Mouse (Mus musculus) left cerebral cortex, postnatal 4 days (tissue): ENCODE measurements around the gene Lenep. TPM values are rescaled to one million over a fixed set of nuclear protein-coding genes. Genes with fewer than 3 reads are reported as not detected.
A peak's percentile ranks its signal among the peaks of the same experiment; 100 is the strongest.

ENCODE experiments used
- DNase-seq: peaks from one replicate; pipeline ENCODE4 v3.0.0-alpha.2; 2022
- intact Hi-C: fragments of 180-260 bp; cut with DNase I; formaldehyde crosslinking; loops from one replicate; pipeline ENCODE4 v1.15.1; 2025
- total RNA-seq, 2 experiments: library from RNA; stranded (reverse); gene quantifications; 2 replicates each; pipeline ENCODE4 v1.2.3; 2021

The Lenep gene
- total RNA-seq, 2 experiments from 2014 or later, result 0.54 to 4.5 TPM

DNA sequence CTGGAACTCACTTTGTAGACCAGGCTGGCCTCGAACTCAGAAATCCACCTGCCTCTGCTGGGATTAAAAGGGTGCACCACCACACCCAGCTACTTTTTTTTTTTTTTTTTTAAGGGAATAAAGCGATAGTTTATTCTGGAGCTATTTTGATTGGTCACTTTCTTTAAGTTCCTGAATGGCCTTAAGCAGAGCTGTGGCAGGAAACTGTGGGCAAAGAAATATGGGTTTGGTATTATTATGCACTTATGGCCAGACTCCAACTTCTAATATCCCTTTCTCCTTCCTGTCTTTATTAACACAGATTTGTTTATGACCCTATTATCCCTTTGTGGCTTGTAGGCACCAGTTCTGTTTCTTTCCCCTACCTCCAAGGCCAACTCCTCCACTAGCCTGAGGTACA is 17.8 kb upstream of the Lenep start:
- no peak for DNase-seq
- intact Hi-C loops, result no loop called here

- DNase-seq, result no peak
- intact Hi-C loops, result no loop called here
Observed at GRCm38 (mm10) chr3:89419981-89420380, 17.4 kb upstream of the Lenep start.

DNA sequence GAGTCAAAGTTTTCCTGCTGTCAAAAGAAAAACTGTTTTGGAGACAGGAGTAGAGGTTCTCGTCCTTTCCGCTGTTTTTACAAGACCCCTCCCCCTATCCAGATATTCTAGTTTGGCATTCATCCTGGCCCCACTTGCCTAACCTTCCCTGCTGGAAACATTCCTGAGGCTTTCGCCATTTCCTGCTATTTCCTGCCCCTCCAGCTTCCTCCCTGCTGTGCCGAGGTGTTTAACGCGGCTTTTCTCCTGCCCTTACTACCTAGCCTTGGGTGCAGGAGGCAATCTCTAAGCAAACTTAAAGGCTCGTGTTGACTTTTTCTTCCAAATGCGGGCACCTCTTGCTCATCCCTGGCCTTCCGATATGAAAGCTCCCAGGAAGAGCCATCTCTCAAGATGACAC is 17.0 kb upstream of the Lenep start:
- intact Hi-C loops, result no loop called here
- no peak for DNase-seq

- intact Hi-C loops, result no loop called here
- DNase-seq, result peak; percentile 74
Observed at GRCm38 (mm10) chr3:89418861-89419250, 16.3 kb upstream of the Lenep start.

- intact Hi-C loops, result no loop called here
Observed at GRCm38 (mm10) chr3:89418170-89418860, 15.7 kb upstream of the Lenep start, which contains the start of the genes Cks1b and Shc1. Cks1b (minus strand) TSS chr3:89418383. Shc1 (plus strand) TSS chr3:89418443.

GRCm38 (mm10) chr3:89417840-89418169 is 15.2 kb upstream of the Lenep start:
- intact Hi-C loops, result no loop called here
- no peak for DNase-seq

More at GRCm38 (mm10) chr3:89418170-89418860, 15.7 kb upstream of the Lenep start, which contains the start of the genes Cks1b and Shc1:
- peak; percentile 94 for DNase-seq

DNA sequence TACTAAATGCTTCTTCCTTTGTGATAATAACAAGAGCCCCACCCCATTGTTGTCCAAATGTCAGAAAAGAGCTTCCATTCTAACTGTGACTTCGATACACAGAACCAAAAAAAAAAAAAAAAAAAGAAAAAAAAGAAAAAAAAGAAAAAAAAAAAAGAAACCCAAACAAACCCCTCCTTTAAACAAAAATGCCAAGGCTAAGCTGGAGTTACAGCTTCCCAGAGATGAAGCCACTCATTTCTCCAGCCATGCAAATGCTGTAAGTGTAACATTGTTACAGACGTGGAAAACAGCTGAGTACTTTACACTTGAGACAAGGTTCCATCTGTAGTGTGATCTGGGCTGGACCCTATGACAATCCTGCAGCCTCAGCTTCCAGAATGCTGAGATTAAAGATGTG is 14.5 kb upstream of the Lenep start:
- DNase-seq, result no peak
- intact Hi-C loops, result no loop called here

DNA sequence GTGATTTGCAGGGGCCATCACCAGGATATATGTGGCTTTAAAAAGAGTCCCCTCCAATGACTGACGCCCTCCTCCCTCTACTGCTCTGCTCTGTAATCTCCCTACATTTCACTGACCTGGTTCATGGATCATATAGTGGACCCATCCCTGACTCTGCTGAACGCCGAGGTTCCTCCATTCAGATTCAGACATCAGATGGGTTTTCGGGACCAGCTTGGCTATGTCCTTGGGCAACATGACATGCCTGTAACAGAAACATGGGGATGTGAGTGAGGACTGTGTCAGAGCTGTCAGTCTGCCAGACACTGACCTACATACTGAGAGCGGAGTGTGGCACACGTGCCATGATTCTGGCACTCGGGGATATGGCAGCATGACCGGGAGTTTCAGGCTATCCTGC is 13.6 kb upstream of the Lenep start:
- no peak for DNase-seq
- intact Hi-C loops, result no loop called here

- intact Hi-C loops, result no loop called here
- peak; percentile 97 for DNase-seq
Observed at GRCm38 (mm10) chr3:89411490-89412393, 9.1 kb upstream of the Lenep start, which contains the start of gene Flad1. Flad1 (minus strand) TSS chr3:89411870.

GRCm38 (mm10) chr3:89410864-89411263 is 8.3 kb upstream of the Lenep start:
- no peak for DNase-seq
- intact Hi-C loops, result no loop called here

- DNase-seq, result no peak
- intact Hi-C loops, result no loop called here
Observed at GRCm38 (mm10) chr3:89409701-89410100, 7.1 kb upstream of the Lenep start.

GRCm38 (mm10) chr3:89408448-89408847 is 5.9 kb upstream of the Lenep start:
- intact Hi-C loops, result no loop called here
- no peak for DNase-seq

DNA sequence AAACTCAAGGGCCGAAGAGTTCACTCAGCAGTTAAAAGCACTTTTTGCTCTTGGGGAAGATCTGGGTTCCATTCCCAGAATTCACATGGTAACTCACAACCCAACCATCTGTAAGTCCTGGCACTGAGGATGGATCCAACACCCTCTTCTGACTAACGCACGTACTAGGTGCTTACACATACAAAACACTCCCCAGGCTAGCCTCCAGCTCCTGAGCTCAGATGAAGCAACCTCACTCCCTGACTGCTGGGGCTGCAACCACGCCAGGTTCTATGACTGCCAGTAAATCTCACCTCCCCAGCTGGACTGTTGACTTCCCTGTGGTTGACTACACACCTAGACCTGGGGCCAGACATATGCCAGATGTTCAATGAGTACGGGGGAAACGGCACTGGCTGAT is 4.3 kb upstream of the Lenep start:
- DNase-seq, result no peak
- intact Hi-C loops, result no loop called here

DNA sequence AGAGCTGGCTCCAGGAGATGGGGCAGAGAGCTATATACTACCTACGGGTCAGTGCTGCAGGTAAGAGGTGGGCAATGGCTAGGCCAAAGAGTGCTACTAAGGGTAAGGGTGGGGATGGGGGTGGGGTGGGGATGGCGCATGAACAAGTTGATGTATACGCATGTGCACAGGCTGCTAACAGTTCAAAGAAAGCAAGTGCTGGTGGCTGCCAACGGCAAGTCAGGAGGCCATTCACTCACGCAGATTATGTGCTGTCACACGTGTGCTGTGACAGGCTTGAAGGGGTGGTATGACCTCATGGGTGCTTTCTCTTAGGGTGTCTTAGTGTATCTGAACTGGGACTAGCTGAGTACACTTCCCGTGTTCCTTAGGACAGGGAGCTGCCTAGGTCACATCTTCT is 1.3 kb downstream of the Lenep start:
- DNase-seq, result no peak
- intact Hi-C loops, result no loop called here

DNA sequence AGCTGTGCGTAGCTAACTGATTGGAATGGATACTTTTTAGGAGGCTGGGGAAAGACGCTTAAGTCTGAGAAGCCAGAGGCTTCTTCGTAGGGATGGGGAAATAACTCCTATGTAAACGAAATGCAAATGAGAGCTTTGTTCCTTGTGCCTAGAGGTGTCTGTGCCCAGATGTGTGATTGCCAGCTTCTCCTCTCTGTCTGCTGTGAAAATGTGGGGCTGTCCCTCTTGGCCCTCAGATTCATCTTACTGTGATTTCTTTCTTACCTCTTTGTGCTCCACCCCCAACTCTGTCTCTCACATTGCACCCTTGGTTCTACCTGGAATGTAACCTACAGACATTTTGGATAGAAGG is 6.0 kb downstream of the Lenep start:
- intact Hi-C loops, result no loop called here
- no peak for DNase-seq

DNA sequence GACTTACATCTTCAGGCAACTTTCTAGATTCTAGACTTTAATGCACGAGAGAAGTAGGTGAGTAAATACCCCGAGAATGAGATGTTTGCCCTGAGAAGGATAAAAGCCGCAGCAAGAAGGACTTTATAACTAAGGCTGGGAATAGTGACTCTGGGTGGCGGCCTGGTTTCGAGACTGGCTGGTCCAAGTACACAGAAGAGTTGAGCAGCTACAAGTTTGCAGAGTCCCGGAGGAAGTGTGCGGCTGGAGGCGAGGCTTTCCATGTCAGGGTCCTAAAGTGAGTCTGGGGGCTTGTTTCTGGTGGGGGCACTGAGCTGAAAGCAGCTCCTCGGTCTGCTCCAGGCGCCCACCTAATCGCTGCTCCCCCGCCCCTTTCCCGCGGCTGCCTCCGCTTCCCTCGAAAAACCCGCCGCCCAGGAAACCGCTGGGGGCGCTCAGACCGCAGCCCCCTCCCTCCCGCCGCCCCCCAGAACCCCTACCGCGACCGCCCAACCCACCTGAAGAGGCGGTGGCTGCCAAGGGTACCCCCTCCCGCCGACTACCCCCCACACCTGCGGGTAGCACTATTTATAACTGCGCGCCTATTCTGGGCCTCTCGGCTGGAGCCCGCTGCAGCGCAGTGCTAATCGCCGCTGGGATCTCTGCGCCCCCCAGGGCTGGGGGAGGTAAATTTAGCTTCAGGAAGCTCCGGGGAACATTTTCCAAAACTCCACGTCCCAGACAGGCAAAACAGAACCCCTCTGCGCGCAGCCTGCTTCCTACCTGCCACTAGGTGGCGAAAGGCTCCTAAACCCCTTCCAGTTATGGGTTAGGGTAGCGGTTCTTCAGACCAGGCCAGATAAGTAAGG is 6.6 kb downstream of the Lenep start:
- peak; percentile 63 for DNase-seq
- intact Hi-C loops, result no loop called here

DNA sequence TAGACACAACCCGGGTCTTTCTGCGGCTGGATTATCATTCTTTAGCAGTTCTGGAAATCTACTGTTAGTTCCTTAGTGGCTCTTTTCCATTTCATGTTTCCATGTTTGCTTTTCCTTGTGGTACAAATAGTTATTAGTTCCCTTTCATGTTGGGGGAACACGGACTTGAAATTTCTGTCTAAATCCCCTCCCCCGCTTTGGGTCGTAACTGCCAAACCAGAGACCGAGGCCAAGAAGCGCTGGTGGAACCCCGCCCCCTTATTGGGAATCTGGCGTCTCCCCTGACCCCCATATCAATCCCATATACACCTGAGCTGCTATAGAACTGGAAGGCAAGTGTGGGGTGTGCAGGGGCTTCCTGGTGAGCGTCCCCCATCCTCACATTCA is 7.2 kb downstream of the Lenep start:
- no peak for DNase-seq
- intact Hi-C loops, result no loop called here

DNA sequence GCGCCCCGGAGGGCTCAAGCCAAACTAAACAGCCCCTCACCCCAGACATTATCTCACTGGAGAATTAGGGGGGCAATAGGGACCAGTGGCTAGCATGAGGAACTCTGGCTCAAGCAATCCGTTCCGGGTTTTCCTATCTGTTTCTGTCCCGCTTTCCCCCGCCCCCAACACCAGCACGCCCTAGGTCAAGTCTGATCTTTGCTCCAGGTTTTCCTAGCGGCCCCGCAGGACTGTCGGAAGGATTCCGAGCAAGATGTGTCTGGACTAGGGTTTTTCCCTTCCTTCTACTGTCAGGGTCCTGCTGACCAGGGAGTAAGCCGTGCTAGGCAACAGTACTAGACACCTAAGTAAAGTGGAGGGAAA is 7.7 kb downstream of the Lenep start:
- DNase-seq, result peak; percentile 90
- intact Hi-C loops, result no loop called here

DNA sequence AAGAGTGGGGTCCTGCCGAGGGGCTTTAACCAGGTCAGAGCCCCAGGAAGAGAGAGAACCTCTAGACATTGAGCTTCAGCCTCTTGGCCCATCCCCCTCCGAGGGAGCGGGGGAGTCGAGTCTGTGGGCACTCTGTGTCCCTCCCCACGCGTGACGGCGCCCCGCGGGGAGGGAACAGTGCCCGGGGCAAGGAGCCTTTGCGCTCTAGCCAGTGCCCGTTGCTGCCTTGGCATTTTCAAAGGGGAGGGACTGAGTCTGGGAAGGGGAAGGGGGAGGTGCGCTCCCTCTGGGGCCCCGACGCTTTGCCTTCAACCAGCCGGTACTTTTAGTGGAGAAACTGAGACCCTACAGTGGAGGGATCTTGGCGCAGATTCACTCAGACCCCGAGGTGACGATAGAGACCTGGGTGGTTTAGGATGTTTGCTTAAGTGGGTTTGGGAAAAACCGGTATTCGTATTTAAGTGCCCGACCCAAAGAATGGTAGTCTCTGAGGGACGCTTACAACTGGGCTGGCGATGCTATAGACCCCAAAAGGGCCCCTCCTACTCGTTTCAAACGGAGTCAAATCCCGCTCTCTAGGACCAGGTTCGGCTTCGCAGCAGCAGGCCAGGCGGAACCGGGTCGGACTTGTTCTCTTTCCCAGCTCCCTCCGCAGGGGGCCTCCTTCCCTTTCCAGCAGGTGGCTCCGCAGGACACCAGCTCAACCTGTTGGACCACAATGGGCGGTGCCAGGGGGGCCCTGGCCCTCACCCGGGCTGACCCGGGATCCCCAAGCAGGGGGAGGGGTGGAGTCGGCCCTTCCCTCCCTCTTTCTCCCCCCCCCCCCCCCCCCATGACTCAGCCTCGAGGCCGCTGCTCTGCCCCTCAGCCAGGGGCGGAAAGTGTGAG is 8.3 kb downstream of the Lenep start, which contains the start of gene Zbtb7b:
Gene Zbtb7b (minus strand): TSS at position 771 of the 888 bp plus-strand sequence.
- peak; percentile 76 for DNase-seq
- intact Hi-C loops, result no loop called here

DNA sequence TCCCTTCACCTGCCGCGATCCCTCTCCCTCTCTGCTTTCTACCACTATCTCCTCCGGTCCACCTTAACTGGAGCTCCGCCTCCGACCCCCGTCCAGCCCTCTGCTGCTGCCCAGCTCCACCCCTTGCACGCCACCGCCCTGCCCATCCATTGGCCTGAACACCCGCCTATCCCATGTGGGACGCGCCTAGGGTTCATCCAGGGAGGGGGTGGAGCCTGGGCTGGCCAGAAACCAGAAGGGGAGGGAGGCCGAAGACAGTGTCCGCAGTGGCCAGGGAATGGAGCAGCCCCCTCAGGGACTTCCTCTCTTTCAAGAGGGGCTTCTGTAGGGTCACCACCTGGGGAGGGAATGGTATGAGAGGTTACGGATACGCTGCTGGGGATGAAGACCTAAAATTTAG is 9.0 kb downstream of the Lenep start:
- peak; percentile 99 for DNase-seq
- intact Hi-C loops, result no loop called here
